Mouse (Mus musculus) neutrophil, adult 5-6 weeks (primary cell): ENCODE results near the gene Ptpn18. TPM values are rescaled to one million over a fixed set of nuclear protein-coding genes. Genes with fewer than 3 reads are reported as not detected.
"Not testable (repeated sequence)": the region's sequence is repeated elsewhere in the genome, so short reads cannot be mapped to it uniquely, and the experiment has no call there.

Experiments
- ATAC-seq: fragments of 151-379, 151-347 bp; 2 replicates; pipeline ENCODE4 v1.8.0; 2017; ENCODE audit warnings: mild to moderate bottlenecking, moderate TSS enrichment; ENCODE audit not compliant: insufficient number of reproducible peaks, poor library complexity, low FRiP score, severe bottlenecking; ENCODE audit errors: extremely low read depth
- total RNA-seq: library from RNA; stranded (forward); fragments of 200-1000 nt; gene quantifications from 2 replicates; pipeline ENCODE4 v1.2.3, GENCODE M21; 2017

Gene Ptpn18
- 262 and 311 TPM in 2 replicates for total RNA-seq

- peak; percentile 79 for ATAC-seq
Measured at GRCm38 (mm10) chr1:34459284-34460060, at the start of gene Ptpn18. Ptpn18 (plus strand) TSS chr1:34459762.

- no peak for ATAC-seq
Measured at GRCm38 (mm10) chr1:34428466-34428865, 31.1 kb upstream of the Ptpn18 start.

- ATAC-seq, result no peak
Measured at GRCm38 (mm10) chr1:34429281-34429680, 30.3 kb upstream of the Ptpn18 start.

GRCm38 (mm10) chr1:34430981-34431380 lies 28.6 kb upstream of the Ptpn18 start:
- no peak for ATAC-seq

- no peak for ATAC-seq
Measured at GRCm38 (mm10) chr1:34431431-34431830, 28.1 kb upstream of the Ptpn18 start.

- no peak for ATAC-seq
Measured at GRCm38 (mm10) chr1:34432411-34432775, 27.2 kb upstream of the Ptpn18 start.

- peak; percentile 34; the same call in 1 of the 2 replicates for ATAC-seq
Measured at GRCm38 (mm10) chr1:34432776-34433481, 26.6 kb upstream of the Ptpn18 start.

GRCm38 (mm10) chr1:34433891-34434521 lies 25.6 kb upstream of the Ptpn18 start:
- peak; percentile 23; the same call in 1 of the 2 replicates for ATAC-seq

GRCm38 (mm10) chr1:34434660-34435160 lies 24.9 kb upstream of the Ptpn18 start:
- peak; percentile 11; the same call in 1 of the 2 replicates for ATAC-seq

GRCm38 (mm10) chr1:34435371-34436120 lies 24.0 kb upstream of the Ptpn18 start:
- no peak for ATAC-seq

GRCm38 (mm10) chr1:34436374-34436773 lies 23.2 kb upstream of the Ptpn18 start:
- no peak for ATAC-seq

- ATAC-seq, result not testable (repeated sequence)
Measured at GRCm38 (mm10) chr1:34437366-34437765, 22.2 kb upstream of the Ptpn18 start.

GRCm38 (mm10) chr1:34438381-34439051 lies 21.0 kb upstream of the Ptpn18 start:
- ATAC-seq, result no peak

- ATAC-seq, result peak; percentile 89
Measured at GRCm38 (mm10) chr1:34439215-34439960, 20.2 kb upstream of the Ptpn18 start, which contains the start of the genes Ccdc115 and Imp4. Ccdc115 (minus strand) TSS chr1:34439672. Imp4 (plus strand) TSS chr1:34439851.

GRCm38 (mm10) chr1:34439961-34440630 lies 19.5 kb upstream of the Ptpn18 start:
- no peak for ATAC-seq

- ATAC-seq, result no peak
Measured at GRCm38 (mm10) chr1:34443124-34443523, 16.4 kb upstream of the Ptpn18 start.

- no peak for ATAC-seq
Measured at GRCm38 (mm10) chr1:34458431-34458830, 1.1 kb upstream of the Ptpn18 start.
